Mouse (Mus musculus) lung, postnatal 0 days (tissue): ENCODE measurements around the gene Mageb3. TPM values are rescaled to one million over a fixed set of nuclear protein-coding genes. Genes with fewer than 3 reads are reported as not detected.
"Not testable (repeated sequence)": the region's sequence is repeated elsewhere in the genome, so short reads cannot be mapped to it uniquely, and the experiment has no call there.

Experiments
- ATAC-seq: fragments of 200-750 bp; cut with Nextera tagmentation; 2 replicates; pipeline ENCODE4 v1.8.0; 2017; ENCODE audit warnings: moderate library complexity
- DNase-seq: peaks from one replicate; pipeline ENCODE4 v3.0.0-alpha.2; 2016; ENCODE audit warnings: low spot score
- H3K27ac ChIP-seq: fragments of 300-500 bp; sonication (generic); 2 replicates; pipeline ENCODE4 v1.5.1; 2014; ENCODE audit warnings: antibody characterized with exemption, mild to moderate bottlenecking, low read length, mixed read lengths
- H3K27me3 ChIP-seq: fragments of 300-500 bp; sonication (generic); replicated peaks from 2 replicates; pipeline ENCODE4 v1.6.1; 2014; ENCODE audit warnings: low read length, mixed read lengths; ENCODE audit not compliant: insufficient read depth
- H3K36me3 ChIP-seq: fragments of 300-500 bp; sonication (generic); 2 replicates; pipeline ENCODE4 v1.6.1; 2014; ENCODE audit warnings: low read length, mixed read lengths; ENCODE audit not compliant: insufficient read depth
- H3K4me1 ChIP-seq: fragments of 300-500 bp; sonication (generic); 2 replicates; pipeline ENCODE4 v1.6.1; 2014; ENCODE audit warnings: antibody characterized with exemption, low read depth, low read length, mixed read lengths; ENCODE audit not compliant: insufficient read depth
- H3K4me2 ChIP-seq: fragments of 300-500 bp; sonication (generic); replicated peaks from 2 replicates; pipeline ENCODE4 v1.6.1; 2014; ENCODE audit warnings: low read depth, mild to moderate bottlenecking, low read length, moderate library complexity, mixed read lengths
- H3K4me3 ChIP-seq: fragments of 300-500 bp; sonication (generic); 2 replicates; pipeline ENCODE4 v1.5.1; 2014; ENCODE audit warnings: low read depth, low read length
- H3K9ac ChIP-seq: fragments of 300-500 bp; sonication (generic); replicated peaks from 2 replicates; pipeline ENCODE4 v1.6.1; 2014; ENCODE audit warnings: low read depth, mild to moderate bottlenecking
- H3K9me3 ChIP-seq: fragments of 300-500 bp; sonication (generic); 2 replicates; pipeline ENCODE4 v1.6.1; 2016; ENCODE audit warnings: low read length, mixed read lengths
- CTCF ChIP-seq: IDR thresholded peaks from 2 replicates; pipeline ENCODE4 v1.5.1; 2016; ENCODE audit warnings: antibody characterized with exemption, mild to moderate bottlenecking
- EP300 ChIP-seq: IDR thresholded peaks from 2 replicates; pipeline ENCODE4 v1.6.1; 2016; ENCODE audit warnings: antibody characterized with exemption, mild to moderate bottlenecking, control low read depth
- WGBS: fragments of 180-500 bp; shearing (Covaris S2); extraction: QIAGEN DNeasy Blood & Tissue Kit; methylation state at CpG from one replicate; pipeline ENCODE4 v1.1.7; 2014; 5-methylcytosine and 5-hydroxymethylcytosine counted together
- polyA plus RNA-seq: library from polyadenylated mRNA; unstranded; fragments of >200 nt; fragmentation: Nextera tagmentation; extraction: Ambion mirVana; gene quantifications from 2 replicates; pipeline ENCODE4 v1.2.1, GENCODE M21; 2015

Mageb3 gene
- 0.05 and 0.17 TPM in 2 replicates for polyA plus RNA-seq

DNA sequence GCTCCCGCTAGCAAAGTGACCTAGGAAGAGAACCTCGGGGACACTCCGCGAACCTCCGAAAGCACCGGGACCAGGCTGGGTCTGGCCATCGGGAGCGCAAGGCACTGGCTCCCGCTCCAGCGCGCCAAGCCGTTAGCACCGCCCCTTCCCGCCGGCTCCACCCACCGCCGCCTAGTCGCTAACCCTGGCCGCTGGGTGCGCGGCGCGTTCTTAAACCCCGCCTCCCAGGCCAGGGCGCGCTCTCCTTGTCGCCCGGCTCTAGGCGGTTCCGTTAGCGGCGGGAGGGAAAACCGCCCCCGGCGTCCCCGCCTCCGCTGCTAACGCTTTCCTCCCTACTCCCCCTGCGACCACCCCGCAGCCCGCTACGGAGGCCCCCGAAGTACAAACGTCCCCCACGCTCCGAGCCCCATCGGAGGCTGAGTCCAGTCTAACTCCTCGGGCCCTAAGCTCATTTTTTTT is at the start of gene Mageb3, which contains the start of gene Ctdspl2:
Gene Mageb3 (minus strand): TSS at position 328 of the 459 bp plus-strand sequence.
Gene Ctdspl2 (plus strand): TSS at position 237 of the 459 bp plus-strand sequence.
- peak; percentile 97 for ATAC-seq
- no peaks in the 10 kb centered on the region for H3K36me3 ChIP-seq
- peak; percentile 33 for TF ChIP-seq CTCF
- no peak for TF ChIP-seq EP300
- 3% methylated on average over 43 of the region's 48 CpGs for WGBS
- H3K27me3 ChIP-seq, result no peaks in the 10 kb centered on the region
- H3K9me3 ChIP-seq, result no peaks in the 10 kb centered on the region
- peak within 1 kb of the TSS; percentile 71 for H3K4me2 ChIP-seq
- H3K27ac ChIP-seq, result peak within 1 kb of the TSS; percentile 94
- DNase-seq, result peak; percentile 98
- H3K4me3 ChIP-seq, result peak within 1 kb of the TSS; percentile 71
- H3K4me1 ChIP-seq, result peaks cover 5% of the 10 kb centered on the region; the same call in 1 of the 2 replicates
- H3K9ac ChIP-seq, result peak within 1 kb of the TSS; percentile 87

DNA sequence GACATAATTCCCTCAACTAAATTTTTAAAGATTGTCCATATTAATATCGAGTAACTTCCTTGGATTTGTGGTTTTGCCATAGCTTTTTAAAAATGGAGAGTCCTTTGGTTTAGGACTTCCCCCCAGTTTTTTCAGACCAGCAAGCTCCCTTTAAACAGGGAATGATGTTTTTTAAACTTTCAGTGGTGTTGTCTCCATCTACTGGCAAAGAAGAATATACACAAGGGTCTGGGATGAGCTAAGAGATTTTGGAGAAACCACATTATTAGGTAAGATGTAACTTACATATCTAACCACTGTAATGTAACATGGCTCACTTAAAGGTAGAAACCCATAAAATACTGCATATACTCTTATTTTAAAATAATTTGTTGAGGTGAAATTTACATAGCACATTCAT is 39.8 kb upstream of the Mageb3 start:
- 0 out of 2 replicates have a peak, but pooled peaks cover 3% of the 10 kb centered on the region for H3K36me3 ChIP-seq
- H3K9me3 ChIP-seq, result no peaks in the 10 kb centered on the region
- H3K9ac ChIP-seq, result no peak overlapping the region
- H3K4me1 ChIP-seq, result no peaks in the 10 kb centered on the region
- 86% methylated on average over 1 of the region's 1 CpGs for WGBS
- peak; percentile 63 for DNase-seq
- no peak overlapping the region for H3K4me2 ChIP-seq
- H3K27me3 ChIP-seq, result no peaks in the 10 kb centered on the region
- no peak overlapping the region for H3K4me3 ChIP-seq
- ATAC-seq, result no peak
- TF ChIP-seq EP300 (no peak), CTCF (peak; percentile 53)
- no peak overlapping the region for H3K27ac ChIP-seq

DNA sequence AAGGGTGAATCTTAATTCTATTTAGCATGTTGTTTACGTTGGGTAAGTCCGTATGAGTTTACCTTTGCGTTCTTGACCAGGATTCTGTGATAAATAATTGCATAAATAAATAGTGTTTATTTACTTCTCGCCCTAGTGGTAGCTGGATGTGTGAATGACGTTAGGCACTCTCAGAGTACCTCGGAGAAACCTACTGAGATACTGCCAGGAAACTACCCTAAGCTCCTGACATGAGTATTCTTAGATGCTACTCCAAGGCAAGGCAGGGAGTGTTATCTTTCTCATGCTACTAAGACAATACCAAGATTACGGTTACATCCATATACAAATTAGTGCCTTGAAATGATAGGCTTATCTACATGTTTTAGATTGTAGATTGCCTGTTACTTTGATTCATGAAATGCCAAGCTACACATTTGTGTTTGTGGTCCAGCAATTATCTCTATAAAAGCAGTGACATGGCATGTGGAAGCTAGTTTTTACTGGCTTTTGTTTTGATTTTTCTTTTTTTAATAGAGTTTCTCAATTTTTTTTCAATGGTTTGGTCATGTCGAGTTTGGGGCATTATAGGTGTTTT is 1.4 kb upstream of the Mageb3 start:
- Histone ChIP-seq H3K9me3 (no peaks in the 10 kb centered on the region), H3K4me2 (peak overlapping the region; percentile 71), H3K27ac (peak overlapping the region; percentile 94; the same call in 1 of the 2 replicates), H3K27me3 (no peaks in the 10 kb centered on the region), H3K36me3 (no peaks in the 10 kb centered on the region), H3K4me1 (peaks cover 5% of the 10 kb centered on the region; the same call in 1 of the 2 replicates), H3K4me3 (peak overlapping the region; percentile 71), H3K9ac (peak overlapping the region; percentile 87)
- DNase-seq (peak; percentile 5), ATAC-seq (no peak)
- 2% methylated on average over 8 of the region's 8 CpGs for WGBS
- TF ChIP-seq CTCF, result no peak
- no peak for TF ChIP-seq EP300

DNA sequence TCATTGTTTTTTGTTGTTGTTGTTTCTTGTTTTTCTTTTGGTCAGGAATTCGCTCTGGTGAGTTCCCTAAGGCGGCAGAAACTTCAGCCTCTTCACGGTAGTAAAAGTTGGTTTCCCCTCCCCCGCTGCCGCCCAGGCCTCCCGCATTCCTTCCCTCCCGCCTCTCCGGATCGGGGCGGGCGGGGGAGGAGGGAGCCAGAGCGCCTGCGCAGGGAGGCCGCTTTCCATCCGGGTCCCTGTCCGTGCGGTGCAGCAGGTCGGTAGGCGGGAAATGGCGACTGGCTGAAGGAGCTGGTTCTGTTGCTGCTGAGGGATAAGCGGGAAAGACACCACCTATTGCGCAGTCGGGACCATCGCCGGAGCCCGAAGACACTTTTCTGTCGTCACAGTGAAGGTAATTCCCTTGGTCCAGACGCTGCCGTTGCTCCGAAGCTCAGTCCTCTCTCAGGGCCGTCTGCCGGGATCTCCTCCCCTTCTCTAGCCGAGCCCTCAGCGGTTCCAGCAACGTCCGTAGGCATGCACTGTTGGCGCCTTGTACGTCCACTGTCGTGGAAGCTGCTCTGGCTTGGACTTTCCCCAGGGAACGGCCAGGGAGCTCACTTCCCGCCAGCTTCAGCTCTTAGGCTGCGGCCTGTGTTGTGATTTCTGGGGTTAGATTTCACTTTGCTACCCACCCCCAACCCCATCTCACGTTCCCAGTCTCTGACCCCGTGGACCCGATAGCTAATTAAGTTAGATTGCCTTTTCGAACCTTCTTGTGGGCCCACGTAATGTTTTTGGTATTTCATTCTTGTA is 529 bp upstream of the Mageb3 start:
- WGBS, result 1% methylated on average over 40 of the region's 47 CpGs
- Histone ChIP-seq H3K27me3 (no peaks in the 10 kb centered on the region), H3K9ac (peak overlapping the region; percentile 87), H3K4me1 (peaks cover 5% of the 10 kb centered on the region; the same call in 1 of the 2 replicates), H3K4me3 (peak overlapping the region; percentile 71), H3K27ac (peak overlapping the region; percentile 94), H3K36me3 (no peaks in the 10 kb centered on the region), H3K9me3 (no peaks in the 10 kb centered on the region), H3K4me2 (peak overlapping the region; percentile 71)
- ATAC-seq, result peak; percentile 96
- peak; percentile 97 for DNase-seq
- peak; percentile 1; the same call in 1 of the 2 replicates for TF ChIP-seq CTCF
- TF ChIP-seq EP300, result no peak

DNA sequence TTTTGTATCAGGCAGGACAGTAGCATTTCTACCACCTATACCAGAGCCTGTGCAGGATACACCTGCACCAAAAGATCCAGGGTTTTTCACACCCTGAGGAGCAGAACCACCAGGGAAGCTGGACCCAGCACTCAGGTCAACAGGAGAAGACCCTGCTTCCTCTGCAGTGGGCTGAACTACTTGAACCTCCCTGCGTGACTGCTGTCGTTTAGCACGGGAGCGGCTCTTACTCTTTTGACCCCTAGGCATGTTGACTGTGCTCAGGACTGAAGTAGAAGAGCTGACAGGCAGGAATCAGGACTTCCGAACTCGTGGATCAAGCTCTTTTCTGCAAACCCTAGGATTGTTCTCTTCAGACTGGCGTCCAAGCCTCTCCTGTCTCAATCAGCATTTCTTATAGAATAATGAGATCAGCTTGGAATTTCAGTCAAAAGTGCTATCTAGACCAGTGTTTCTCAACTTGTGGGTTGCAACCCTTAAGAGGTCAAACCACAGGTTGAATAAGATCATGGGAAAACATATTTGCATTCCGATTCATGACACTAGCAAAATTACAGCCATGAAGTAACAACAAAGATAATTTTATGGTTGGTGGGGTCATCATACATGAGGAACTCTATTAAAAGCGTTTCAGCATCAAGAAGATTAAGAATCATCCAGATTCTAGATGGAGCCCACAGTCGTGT is 778 bp downstream of the Mageb3 start:
- WGBS, result 16% methylated on average over 10 of the region's 10 CpGs
- no peak for DNase-seq
- H3K4me2 ChIP-seq, result peak overlapping the region; percentile 71
- no peaks in the 10 kb centered on the region for H3K36me3 ChIP-seq
- no peak for ATAC-seq
- peak overlapping the region; percentile 94 for H3K27ac ChIP-seq
- no peaks in the 10 kb centered on the region for H3K27me3 ChIP-seq
- TF ChIP-seq CTCF, result no peak
- H3K9ac ChIP-seq, result peak overlapping the region; percentile 87; the same call in 1 of the 2 replicates
- H3K4me3 ChIP-seq, result peak overlapping the region; percentile 71
- peaks cover 5% of the 10 kb centered on the region; the same call in 1 of the 2 replicates for H3K4me1 ChIP-seq
- no peaks in the 10 kb centered on the region for H3K9me3 ChIP-seq

DNA sequence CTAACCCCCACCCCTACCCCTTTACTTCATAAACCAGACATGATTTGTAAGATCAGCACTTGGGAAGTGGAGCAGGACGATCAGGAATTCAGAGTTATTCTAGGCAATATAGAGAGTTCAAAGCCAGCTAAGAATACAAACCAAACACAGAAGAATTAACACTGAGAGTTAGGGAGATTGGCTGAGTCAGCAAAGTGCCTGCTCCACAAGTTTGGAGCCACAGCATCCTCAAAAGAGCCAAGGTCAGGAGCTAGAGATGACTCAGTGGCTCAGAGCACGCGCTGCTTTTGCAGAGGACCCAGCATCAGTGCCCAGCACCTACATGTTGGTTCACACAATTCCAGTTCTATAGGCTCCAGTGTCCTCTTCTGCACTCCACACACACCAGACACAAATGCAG is 12.5 kb downstream of the Mageb3 start:
- TF ChIP-seq CTCF, result no peak
- TF ChIP-seq EP300, result no peak
- no peak for ATAC-seq
- Histone ChIP-seq H3K4me2 (no peak overlapping the region), H3K27ac (no peak overlapping the region), H3K27me3 (no peaks in the 10 kb centered on the region), H3K36me3 (no peaks in the 10 kb centered on the region), H3K9ac (no peak overlapping the region), H3K4me1 (no peaks in the 10 kb centered on the region), H3K4me3 (no peak overlapping the region), H3K9me3 (no peaks in the 10 kb centered on the region)
- DNase-seq, result no peak
- 78% methylated on average over 3 of the region's 3 CpGs for WGBS

DNA sequence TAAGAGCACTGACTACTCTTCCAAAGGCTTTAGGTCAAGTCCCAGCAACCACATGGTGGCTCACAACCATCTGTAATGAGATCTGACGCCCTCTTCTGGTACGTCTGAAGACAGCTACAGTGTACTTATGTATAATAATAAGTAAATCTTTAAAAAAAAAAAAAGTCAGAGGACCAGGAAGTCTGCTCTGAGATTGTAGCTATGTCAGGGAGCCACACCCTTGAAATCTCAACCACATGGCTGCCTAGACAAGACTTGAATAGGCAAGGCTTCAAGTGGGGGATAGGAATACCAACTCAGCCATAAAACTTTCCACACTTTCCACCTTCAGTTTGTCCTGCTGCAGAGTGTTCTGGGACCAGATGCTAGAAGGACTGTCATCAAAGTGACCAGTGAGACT is 18.3 kb downstream of the Mageb3 start:
- H3K27me3 ChIP-seq, H3K36me3 ChIP-seq, H3K4me1 ChIP-seq, ATAC-seq, H3K27ac ChIP-seq, H3K4me2 ChIP-seq, H3K9me3 ChIP-seq, H3K4me3 ChIP-seq, H3K9ac ChIP-seq, DNase-seq: not testable (repeated sequence)
- WGBS, result 63% methylated on average over 2 of the region's 2 CpGs
